Mouse (Mus musculus): ENCODE results near the gene Hist1h2af.

- TF ChIP-seq POLR2A (IDR thresholded peaks at IDR 0.05; ENCODE audit: control insufficient read depth, extremely low read depth, insufficient read depth, low read length, poor library complexity) (no peak), CTCF (IDR thresholded peaks at IDR 0.05; ENCODE audit: borderline replicate concordance, control insufficient read depth, extremely low read depth, insufficient read depth, low read length, poor library complexity) (no peak)
These were observed 42.8 kb upstream of the Hist1h2af start for GRCm38 (mm10) chr13:23490863-23491262.
